Mouse (Mus musculus) lung, adult 2 months (tissue): ENCODE measurements around the gene Spink2.

Experiments
- CTCF ChIP-seq: fragments of 200-500 bp; IDR thresholded peaks from 2 replicates; pipeline ENCODE4 v1.5.1; 2011; ENCODE audit warnings: mild to moderate bottlenecking, low read length, control low read depth; ENCODE audit not compliant: insufficient read depth
- POLR2A ChIP-seq: fragments of 200-500 bp; IDR thresholded peaks from 2 replicates; pipeline ENCODE4 v1.6.1; 2011; ENCODE audit warnings: low read depth, mild to moderate bottlenecking, control low read depth, low read length, borderline replicate concordance; ENCODE audit errors: extremely low read depth

DNA sequence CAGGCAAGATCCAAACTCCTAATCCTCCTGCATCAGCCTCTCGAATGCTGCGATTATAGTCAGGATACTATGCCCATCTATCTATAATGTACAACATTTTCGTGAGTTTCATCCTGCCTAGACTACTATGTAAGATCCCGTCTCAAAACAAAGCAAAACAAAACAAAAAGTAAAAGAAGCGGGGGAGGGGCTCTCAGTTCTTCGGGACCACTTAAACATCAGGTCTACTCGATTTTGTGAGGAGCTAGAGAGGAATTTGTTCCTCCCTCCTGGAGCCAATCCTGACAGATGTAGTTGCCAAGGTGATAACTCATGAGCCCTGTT, 34.2 kb upstream of the Spink2 start:
- TF ChIP-seq CTCF (no peak), POLR2A (no peak)
